Mouse (Mus musculus) cerebellum, adult 18-20 months (tissue): Measurements from ENCODE around the gene Nomo1.

Experiments used
- DNase-seq, 2 experiments: peaks; one replicate each; pipeline ENCODE4 v3.0.0; 2021

Nomo1 gene

DNA sequence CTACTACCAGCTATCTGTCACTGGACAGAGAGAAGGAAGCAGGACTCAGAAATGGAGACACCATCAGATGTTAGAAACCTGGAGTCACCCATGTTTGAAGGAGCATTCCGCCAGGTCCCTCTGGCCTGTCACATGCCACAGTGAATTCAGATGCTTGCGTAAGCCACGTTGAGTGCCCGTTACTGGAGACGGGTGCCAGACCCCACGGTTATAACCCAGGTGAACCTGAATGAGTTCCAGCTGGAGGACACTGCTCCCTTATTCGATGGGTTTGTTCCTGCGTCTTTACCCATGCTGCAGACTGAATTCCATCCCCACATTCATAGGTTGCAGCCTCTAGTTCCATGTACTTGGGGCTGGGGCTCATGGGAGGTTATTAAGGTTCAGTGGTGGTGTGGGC, 70.3 kb downstream of the Nomo1 start:
- DNase-seq: no peak

DNA sequence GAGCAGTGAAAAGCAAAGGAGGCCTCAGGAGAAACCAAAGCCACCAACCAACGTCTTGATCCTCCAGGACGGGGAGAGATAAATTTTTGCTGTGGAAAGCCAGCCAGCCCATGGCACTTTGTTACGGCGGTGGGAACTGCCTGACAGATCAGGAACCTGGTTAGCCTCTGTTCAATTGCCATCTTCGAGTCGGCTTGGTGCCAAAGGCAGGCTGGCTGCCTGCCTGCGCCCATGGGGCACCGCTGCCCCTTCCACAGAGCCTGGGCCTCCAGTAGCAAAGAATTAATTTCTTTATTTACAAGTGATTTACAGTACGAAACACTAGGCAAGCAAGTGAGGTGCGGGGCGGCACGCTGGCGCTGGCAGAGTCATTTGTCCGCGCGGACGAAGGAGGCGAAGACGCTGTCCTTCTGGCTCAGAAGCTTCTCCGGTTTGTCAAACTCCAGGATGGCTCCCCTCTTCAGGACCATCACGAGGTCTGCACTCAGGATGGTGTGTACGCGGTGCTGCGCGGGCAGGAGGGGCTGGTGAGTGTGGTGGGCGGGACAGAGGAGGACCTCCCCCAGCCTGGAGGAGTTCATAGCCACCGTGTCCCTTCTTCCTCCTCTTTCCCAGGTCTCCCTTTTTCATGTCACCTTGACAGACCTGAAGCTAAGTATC, 70.9 kb downstream of the Nomo1 start:
- peak; percentile 63 to 78 for DNase-seq

DNA sequence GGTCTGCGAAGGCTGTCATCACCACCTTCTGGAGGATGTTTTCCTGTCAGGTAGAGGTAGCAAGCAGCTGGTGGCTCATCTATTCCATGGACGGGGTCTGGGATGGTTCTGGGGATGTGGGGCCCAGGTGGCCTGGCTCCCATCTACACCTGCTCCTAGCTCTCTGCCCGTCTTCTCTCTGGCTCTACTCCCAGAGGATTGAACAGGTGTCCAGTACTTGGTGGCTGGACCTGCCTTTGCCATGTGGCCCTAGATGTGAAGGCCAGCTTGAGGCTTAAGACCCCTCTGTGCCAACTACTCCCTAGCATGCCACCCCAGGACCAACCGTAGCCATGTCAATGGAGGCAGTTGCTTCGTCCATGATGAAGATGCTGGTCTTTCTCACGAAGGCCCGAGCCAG, 72.0 kb downstream of the Nomo1 start:
- DNase-seq: peak; percentile 48 to 54

DNA sequence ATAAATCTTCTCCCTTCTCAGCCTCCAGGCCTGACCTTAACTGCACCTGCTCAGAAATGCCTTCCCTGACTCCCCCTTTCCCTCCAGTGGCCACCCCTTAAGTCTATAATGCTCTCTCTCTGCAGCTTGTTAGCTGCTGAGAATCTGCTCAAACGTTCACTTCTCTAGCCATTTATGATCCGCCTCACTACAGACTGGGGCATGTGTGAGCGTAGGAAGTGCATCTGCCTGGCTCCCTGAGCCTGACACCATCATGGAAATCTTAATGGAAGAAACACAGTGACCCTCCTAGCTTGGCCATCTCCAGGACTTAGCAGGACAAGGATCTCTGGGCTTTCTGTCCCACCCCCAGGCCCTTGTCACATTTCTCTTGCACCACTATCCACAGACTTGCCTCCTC, 76.6 kb downstream of the Nomo1 start:
- DNase-seq: no peak

DNA sequence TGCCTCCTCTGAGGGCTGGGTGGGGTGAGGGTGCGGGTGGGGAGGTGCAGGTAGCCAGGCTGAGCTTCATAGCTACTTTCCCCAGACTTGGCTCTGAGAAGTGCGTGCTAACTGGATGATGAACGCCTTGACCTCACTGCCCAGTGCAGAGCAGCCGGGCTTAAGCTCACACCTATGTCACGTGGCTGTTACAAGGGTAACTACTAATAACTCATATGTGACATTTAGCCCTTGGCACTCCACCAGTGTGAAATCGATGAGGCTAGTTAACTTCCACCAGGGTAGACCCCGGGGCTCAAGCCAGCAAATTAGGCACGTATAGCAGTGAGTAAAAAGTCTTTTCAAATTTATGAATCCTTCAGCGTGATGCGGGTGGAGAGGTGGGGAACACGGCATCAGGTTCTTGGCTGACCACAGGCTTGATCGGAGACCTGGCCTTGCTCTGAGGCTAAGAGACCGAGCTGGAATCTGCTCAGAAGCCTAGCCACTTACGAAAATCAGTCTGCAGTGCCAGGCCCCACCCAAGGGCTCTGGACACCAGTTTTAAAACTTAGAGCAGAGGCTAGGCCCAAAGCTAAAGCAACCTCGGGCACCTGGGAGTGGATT, 77.8 kb downstream of the Nomo1 start:
- no peak for DNase-seq

DNA sequence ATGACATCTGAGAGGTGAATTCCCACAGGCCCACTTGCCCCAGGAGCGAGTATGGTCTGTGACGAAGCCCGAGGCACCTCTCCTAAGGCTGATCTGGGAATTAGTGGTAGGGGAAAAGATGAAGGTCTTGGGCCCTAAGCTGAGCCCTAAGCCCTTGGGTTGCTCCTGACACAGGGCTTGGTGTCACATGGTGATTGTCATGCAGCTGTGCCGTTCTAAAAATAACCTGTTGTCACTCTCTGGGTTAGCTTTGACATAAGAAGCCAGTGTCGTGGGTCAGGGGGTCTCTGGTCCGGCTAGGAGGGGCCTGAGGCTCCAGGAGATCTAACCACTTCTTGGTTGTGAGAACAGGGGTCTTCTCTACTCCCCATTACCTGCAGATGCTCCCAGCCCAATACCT, 78.4 kb downstream of the Nomo1 start:
- no peak for DNase-seq

DNA sequence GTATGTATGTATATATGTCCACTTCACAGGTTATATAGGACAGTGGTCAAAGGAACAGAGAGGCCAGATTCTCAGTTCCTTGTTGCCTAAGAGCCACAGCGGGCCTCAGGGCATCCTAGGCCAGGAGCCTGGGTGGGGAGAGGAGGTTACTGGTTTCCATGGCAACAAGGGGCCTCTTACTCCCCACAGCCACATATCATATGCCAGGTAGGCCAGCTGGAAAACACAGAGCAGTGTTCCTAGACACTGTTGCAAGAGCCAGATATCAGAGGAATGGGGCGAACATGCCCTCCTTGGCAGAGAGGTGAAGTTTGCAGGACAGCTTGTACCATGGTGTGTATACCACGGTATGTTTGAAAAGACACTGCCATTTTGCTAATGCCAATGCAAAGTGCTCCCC, 79.9 kb downstream of the Nomo1 start:
- DNase-seq: peak in 1 of 2 experiments; percentile 62

DNA sequence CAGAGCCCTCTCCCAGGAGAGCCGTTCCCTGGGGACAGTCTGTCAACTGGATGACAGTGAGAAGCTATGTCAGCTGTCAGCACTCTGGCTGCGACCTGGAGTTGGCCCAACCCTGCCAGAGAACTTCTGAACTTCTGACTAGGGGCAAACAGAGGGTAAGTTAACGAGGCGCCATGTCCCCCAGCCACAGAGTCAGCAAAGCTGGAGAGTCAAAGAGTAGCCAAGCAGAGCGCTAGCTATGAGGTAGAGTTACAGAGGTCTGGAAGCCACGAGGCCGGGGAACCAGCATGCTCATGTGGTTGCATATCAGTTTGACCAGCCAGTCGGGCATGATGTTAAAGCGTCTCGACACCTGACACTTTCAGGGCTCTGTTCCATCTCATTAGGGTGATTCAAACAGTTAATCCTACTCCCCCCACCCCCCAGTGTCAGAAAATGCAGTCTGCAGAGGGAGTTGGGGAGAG, 82.7 kb downstream of the Nomo1 start:
- no peak for DNase-seq

DNA sequence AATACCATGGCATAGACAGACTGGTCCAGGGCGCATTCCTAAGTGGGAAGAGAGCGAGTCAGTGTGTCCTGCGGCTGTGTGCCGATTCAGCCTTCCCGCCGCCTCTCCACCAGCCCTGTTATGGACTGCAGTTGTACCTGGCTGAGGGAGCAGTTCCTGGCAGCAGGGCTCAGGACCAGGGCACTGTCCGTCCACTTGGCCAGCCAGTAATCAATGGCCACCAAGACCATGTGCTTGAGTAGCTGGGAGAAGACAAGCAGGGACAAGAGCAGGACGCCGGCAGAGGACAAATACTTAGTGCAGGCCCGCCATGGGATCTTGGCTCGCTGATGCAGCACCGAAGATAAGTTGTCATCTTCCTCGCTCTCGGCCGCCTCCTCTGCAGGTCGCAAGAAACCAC, 83.5 kb downstream of the Nomo1 start:
- no peak for DNase-seq

DNA sequence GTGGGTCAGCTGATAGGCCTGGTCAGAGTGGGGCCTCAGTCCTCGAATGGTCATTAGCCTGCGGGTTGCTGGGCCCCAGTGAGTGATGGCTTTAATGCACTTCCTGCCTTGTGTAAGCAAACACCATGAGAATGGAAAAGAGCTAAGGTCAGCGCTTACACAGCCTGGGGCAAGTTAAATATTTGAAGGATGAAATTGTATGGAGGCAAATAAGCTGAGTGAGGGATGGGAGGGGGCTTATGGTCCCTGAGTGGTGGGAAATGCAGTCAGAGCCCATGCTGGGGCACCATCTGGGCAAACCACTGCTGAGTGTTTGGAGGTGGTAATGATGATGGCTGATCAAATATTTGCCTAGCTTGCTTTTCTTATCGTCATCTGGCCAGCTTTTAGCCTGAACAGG, 89.5 kb downstream of the Nomo1 start:
- DNase-seq: no peak

DNA sequence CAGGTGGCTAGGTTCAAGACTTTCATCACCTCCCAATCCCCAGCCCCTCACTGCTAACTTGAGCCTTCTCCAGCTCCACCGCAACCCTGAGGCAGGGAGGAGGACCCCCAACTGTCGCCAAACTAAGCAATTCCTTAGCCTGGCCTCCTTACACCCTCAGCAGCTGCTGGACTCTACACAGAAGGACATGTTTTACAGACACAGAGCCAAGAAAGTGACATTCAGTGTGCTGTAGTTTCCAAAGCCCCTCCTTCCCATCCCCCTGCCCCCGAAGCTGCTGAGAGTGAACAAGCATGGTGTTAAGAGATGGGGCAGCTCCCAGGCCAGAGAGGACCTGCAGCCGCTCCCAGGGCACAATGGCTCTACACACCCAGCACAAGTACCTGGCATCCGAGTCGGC, 91.0 kb downstream of the Nomo1 start:
- no peak for DNase-seq

DNA sequence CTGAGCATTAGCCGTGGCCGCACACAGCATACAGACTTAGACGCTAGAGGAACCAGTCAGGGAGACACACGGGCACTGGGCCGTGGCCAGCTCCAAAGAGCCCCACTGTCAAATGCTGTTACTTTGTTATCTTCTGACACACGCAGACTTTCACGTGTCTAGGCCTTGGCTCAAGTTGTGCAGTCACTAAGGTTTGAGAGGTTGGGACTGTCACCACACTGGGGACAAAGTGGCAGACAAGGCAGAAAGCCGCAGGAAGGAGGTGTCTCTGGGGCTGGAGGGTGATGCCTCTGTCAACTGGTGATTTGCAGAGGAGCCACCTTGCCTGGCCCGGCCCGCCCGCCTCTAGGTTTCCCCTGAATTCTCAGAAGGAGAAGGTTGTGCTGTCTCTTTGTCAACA, 91.8 kb downstream of the Nomo1 start:
- DNase-seq: no peak

DNA sequence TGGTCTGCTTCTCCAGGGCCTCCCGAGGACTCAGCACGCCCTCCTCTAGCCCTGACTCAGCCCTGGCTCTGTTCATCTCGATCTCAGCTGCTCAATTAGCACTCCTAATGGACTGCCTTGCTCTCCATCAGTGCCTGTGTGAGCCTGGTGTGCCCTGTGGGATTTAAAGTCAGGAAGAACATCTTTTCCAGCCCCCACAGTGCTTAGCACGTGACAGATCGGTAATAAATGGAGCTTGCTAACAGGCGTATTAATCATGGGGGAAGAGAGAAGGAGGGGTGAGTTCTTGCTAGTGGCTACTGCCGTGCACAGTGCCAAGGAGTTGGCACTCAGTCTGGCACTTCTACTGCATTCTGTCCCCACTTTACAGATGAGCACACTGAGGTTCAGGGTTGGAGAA, 94.7 kb downstream of the Nomo1 start:
- no peak for DNase-seq

DNA sequence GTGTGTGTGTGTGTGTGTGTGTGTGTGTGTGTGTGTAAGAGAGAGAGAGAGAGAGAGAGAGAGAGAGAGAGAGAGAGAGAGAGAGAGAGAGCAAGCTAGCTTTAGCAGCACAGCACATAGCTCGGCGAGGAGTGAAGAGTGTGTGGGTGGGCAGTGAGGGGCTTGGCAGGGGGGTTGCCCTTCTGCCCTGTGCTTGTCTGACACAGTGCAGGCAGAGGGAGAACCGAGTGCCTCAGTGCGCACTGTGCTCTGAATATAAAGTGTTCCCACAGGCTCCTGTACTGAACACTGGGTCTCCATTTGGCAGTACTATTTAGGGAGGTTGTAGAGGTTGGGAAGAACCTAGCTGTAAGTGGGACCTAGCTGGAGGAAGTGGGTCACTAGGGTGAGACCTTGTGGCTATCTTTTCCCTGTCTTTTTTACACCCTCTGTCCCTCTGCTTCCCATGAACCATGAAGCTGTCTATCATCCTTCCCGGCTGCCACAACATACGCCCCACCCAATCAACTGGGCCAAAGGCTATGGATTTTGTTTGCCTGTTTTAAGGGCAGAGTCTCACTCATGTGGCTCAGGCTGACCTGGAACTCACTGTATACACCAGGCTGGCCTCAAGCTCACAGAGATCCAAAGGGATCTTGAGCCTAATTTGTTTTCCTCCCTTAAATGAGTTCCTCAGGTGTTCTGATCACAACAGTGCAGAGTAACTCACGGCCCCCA, 96.1 kb downstream of the Nomo1 start:
- DNase-seq: no peak

DNA sequence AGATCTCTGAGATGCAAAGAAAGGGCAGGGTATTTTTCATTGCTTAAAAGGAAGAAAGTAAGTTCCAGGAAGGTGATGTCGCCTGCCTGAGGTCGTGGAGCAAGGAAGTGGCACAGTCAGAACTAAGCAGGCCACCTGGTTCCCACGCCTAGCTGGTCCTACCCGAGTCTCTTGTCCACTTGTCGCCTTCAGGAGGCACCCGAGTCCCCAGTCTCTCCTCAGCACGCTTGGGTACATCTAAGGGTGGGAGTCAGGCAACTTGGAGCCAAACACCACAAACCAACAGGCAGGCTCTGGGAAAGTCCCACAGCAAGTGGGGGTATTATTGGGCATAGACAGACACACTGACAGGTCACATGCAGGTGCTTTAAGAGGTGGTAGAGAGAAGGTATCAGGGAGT, 97.2 kb downstream of the Nomo1 start:
- no peak for DNase-seq

DNA sequence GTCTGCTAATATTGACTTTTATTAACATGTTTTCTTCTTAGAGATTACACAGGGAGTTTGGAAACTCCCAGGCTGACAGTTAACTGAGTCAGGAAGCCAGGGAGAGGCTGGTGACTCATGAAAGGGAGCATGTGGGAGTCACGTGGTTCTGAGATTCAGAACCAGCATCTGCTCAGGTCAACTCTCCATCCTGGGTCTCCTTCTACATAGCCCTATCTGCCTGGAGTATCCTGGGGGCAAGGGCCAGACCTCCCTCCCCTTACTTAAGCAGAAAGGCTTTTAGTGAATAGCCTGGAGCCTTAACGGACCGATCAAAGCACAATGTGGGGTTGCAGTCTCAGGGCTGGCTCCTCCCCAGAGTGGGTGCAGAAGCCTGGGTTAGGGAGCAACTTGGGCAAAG, 97.8 kb downstream of the Nomo1 start:
- DNase-seq: peak; percentile 61 to 72

DNA sequence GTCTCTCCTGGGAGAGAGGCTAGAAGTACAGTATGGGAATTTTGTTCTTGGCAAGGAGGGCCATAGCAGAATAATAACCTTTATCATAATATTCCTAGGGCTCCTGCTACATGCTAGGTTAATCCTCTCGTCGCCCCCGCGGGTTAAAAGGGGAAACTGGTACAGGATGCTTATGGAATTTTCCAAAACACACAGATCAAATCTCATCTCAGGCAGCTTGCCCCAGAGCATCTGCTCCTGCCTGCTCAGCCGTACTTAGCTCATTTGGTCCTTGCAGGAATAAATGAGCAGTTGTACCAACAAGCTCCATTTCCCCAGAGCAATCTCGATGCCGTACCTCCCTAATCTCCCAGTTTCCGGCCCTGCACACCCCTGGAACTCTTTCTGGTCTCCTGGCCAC, 98.3 kb downstream of the Nomo1 start:
- DNase-seq: peak; percentile 78

DNA sequence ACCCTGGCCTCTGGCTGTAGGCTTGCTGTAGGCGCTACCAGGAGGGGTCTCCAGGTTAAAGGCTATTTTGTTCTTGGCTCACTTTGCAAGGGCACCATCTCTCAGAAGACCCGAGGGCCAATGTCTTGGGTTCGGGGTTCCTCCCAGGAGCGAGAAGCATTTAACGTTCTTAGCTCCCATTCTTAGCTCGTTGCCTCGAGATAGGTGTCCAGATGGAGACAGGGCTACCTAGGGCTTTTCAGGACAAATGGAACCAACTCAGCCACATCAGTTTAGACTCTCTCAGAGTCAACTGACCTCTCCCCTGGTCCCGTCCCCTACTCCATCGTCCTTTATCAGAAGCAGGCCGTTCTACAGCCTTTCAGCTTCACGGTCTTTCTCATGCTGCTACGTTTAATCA, 98.7 kb downstream of the Nomo1 start:
- peak in 1 of 2 experiments; percentile 42 for DNase-seq
